Mouse (Mus musculus) thymus, adult 18-20 months (tissue): Measurements from ENCODE around the gene Rp9.

Source experiments
- DNase-seq, 2 experiments: peaks; one replicate each; pipeline ENCODE4 v3.0.0; 2022; ENCODE audit warnings: mixed read lengths in 2 of 2

The Rp9 gene

DNA sequence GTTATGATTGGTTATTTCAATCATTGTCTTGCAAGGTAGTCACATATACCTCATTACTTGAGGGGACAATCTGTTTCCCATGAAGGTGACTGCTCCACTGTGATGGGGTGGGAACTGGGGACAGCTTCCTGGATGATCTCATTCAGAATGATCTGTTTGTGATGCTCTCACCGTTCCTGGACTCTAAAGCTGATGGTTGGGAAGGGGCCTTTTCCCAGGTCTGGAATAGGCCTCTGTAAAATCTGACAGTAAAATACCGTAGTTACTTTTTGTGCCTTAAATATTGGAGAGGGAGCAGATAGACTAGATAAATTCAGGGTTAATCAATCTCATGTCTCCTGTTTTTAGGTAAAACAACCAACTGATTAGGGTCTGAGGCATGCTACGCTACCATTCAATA, at the start of gene Rp9:
Gene Rp9 (minus strand): TSS at position 101 of the 400 bp plus-strand sequence.
- DNase-seq: no peak

DNA sequence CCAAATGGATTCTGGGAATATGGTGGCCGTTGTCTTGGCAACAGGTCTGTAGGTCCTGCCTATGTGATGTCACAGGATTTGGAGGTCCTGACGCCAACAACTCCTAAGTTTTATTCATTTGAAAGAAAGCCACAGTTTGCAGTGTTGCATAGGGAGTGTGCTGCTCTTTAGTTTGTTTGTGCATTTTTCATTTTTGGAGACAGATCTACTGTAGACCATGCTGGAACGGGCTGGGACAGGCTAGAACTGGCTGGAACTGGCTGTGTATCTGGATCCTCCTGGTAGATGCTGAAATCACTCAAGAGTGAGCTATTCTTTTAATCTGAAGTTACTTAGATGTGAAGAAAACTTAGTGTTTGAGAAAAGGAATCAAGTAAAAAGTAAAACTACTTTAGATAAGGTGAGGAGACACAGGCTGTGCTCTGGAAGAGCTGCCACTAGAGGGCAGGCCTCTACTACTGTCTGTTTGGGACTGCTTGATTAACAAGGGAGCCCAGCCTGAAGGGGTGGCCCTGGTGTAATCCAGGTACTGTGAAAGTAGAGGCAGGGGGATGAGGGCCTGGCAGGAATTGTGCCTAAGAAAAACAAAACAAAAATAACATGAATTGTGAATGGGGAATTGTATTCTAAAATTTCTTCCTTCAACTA, 49.0 kb upstream of the Rp9 start:
- DNase-seq: peak in 1 of 2 experiments; percentile 5

DNA sequence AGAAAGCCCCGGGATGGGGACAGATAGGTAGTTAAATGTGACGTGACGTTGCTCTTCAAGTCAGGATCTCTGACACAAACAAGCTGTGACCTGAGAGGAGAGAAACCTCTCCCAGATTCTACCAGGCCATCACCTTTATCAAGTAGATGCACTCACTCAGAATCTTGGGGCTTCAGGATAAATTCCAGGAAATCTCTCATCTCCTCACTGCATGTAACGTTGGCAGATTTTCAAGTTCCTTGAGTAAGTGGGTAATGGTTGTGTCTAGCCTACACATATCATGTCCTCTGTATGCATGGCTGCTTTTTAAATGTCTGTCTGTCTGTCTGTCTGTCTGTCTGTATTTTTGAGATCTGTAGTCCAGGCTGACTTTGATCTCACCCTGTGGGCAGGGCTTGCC, 45.5 kb upstream of the Rp9 start:
- no peak for DNase-seq

DNA sequence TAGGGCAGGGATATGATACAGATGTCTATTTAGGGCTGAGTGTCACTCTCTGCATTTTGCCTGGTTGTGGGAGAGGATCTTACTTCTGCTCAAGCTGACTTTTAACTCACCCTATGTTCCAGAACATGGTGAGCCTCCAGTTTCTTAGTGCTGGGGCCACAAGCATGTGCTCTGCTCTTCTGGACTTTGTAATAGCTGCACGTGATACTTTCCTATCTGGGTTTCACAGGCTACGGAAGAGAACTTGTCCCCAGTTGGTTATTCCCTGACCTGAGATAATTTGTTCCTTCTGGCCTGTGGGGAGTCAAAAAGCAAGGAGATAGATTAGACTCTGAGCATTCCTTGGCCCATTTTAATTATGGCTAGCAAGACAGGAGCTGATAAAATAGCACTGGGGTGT, 36.0 kb upstream of the Rp9 start:
- DNase-seq: no peak

DNA sequence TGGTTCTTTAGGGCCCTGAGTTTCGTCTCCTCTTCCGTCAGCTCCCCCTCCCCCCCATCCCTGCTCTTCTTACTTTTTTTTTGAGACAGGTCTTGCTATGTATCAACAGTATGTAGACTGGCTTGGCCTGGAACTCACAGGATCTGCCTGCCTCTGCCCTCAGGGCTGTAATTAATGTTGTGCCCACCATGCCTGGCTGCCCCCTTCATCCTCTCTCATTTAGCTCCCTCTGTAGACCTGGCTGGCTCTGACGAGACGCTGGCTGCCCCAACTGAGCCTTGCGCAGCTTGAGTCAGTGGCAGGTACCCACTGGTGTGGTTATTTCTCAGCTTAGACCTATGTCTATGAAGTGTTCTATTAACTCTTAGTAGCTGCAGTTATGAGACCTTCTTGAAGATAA, 34.0 kb upstream of the Rp9 start:
- DNase-seq: no peak

DNA sequence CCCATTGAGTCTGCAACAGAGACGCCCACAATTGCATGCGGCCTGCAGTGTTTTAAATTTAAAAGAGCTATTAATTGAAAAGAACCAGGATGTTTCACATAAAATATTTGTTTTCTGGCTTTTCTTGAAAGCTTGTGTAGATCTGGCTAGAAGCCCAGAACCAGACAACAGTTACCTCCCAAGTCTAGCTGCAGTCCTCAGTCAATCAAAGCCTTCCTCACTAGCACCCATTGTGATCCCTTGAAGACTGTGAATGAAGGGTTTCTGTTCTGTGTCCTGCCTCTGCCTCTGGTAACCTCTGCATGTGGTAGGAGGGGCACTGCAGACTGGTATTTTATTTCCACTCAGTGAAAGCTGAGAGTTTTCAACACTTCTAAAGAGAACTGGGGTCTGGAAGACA, 33.4 kb upstream of the Rp9 start:
- no peak for DNase-seq

DNA sequence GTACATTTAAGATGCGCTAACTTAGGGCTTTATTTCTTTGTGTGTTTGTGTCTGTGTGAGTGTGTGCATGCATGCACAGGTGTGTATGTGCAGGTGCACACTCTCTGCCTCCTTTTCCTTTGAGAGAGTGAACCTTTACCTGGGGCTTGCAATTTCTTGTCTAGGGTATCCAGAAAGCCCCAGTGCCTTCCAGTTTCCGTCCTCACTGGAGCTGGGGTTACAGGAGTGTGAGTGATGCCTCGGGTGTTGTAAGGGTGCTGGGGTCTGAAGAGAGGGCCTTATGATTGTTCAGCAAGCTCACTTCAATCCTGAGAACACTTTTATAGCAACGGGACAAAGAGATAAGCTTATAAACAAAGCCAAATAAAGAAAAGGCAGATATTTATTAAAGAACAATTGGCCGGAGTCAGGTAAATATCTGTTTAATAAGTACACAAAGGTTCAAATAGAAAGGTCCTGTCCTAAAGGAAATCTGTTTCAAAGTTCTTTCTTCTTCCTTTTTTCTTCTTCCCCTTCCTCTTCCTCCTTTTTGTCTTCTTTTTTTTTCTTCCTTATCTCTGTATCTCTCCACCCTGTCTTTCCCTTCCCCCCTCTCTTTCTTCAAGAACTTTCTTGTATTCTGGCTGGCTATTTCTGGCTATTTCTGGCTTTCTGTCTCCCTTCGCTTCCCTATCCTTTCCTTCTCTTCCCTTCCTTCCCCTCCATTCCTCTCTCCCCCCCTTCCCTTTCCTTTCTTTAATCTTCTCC, 27.7 kb upstream of the Rp9 start:
- no peak for DNase-seq

DNA sequence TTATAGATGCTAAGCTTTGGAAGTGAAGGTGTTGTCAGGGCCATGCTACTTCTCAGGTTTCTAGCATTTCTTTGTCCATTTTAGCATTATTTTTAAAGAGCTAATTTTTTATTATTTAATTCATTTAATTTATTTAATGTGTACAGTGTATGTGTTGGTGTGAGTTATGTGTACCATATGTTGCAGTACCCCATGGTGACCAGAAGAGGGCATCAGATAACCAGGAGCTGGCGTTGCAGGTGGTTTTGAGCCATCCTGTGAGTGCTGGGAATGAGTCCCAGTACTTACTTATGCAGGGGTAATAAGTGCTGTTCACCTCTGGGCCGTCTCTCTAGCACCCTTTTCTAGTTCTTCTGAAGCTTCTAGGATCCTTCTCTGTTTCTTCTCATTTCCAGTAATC, 25.6 kb upstream of the Rp9 start:
- DNase-seq: no peak

DNA sequence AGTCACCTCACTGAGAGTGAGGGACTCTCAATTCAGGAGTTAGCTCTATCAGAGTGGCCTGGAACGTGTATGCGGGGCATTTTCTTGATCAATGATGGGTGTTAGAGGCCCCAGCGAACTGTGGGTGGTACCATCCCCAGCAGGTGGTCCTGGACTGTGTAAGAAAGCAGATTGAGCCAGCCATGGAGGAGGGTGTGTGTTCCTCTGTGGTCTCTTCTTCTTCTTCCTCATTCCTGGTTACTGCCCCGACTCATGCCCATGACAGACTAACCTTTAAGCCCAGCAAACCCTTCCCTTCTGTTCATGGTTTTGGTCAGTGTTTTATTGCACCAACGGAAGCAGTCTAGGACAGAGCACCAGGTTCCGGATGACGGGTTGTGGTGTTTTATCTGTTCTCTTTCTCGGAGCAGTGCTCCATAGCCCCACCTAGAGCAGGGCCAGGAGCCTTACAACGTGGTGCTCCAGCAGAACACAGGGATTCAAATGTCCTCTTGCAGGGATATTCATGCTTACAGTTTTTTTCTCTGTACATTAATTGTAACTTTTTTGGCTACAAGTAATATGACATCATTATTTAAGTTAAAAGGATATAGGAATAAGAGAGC, 24.8 kb upstream of the Rp9 start:
- no peak for DNase-seq

DNA sequence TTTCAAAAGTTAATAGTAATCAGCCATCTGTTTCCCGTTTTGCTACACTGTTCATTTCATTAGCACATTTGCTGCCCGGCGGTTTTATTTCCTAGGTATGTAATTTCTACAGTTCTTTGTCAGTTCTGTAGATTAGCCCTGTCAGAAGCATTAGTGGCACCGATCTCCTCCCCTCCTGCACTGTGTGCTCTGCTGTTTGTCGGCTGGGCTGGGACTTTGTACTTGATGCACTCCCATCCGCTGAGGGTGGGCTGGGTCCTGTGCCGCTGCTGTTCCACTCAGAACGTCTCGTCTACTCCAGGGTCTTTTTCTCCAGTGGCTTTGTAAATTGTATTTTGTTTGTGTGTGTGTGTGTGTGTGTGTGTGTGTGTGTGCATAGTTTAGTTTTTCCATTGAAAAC, 19.4 kb upstream of the Rp9 start:
- no peak for DNase-seq

DNA sequence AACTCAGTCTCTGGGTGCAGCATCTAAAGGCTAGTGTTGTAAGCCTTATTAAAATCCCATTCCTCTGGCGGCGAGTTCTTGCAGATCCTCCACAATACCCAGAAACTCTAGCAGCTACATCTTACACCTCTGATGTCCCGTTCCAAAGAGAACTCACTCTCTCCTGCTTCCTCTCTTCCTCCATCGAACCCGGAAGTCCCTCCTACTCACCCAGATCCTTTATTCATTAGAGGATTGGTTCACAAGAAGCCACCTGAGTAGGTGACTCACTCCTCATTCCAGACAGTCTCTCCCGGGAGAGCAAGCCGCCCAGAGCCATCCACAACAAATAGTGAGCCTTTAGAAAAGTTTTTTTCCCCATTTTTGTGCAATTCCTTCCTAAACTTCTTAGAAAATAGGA, 16.7 kb upstream of the Rp9 start:
- no peak for DNase-seq

DNA sequence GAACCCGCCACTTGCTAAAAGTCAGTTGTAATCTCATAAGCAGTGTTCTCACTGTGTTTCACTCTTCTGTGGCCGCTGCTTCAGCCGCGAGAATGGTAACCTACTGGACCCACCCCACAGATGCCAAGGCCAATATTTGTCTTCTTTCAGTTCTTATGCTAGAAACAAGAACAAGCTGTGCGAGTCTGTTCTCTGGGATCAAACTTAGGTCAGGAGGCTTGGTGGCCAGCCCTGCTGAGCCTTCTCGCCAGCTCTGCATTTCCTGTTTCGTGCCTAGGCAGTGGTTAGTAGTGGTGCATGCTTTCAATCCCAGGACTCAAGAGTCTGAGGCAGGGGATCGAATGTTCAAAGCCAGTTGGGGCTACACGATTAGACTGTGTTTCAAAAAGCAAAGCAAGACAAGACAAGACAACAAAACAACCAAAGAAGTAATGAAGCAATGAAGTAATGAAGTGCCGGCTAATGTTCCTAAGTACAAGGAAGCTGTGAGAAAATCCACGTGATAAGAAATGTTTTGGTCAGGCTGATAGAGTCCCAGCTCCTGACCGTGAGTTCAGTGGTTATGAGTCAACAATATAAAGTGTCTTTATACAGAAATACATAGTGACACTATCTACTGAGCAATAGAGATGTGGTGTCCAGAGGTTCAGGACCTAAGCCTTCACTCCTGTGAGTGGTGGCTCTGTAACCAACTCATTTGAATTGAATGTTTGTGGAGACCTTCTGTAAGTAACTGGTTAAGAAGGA, 15.2 kb upstream of the Rp9 start:
- DNase-seq: no peak

DNA sequence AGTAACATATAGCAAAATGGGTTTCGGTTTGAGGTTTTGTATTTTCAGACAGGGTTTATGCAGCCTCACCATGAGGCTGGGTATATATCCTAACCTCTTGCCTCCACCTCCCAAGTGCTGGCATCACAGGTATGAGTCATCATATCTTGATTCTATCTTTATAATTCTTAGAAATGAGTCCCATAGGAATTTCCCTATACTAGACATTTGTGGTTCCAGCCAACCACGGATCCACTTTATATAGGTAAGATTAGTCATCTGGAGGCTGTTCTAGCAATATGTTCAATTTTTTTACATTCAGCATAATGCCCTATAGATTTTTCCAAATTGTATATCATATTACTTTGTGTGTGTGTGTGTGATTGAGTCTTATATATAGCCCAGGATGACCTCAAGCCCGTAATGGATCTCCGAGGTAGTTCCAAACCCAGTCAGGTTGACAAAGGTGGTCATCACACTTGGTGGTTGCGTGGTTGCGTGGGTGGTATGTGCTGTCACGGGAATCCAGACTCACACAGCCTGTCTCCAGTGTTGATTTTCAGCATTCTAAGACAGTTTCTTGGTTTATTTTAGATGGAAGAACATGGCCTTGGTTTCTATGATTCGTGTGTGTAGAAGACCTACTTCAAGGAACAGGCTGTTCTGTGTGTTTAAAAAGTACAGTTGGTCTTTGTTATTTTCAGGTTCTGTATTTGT, 14.5 kb upstream of the Rp9 start:
- DNase-seq: no peak

DNA sequence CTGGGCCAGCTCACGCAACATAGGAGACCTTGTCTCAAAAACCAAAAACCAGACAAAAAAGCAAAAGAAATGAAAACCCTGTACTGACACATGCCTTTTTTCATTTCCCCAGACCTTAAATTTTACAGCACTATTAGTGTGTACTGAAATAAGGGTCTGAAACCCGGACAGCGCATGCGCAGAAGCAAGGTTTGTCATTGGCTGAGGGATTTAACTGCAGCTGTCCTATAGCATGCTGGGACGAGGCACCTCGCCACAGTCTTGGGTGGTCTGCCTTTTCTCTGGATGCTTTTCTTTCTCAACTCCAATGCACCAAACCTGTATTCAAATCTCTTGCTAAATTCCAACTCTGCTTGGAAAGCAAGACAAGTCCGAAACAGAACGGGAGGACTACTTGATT, 9.4 kb upstream of the Rp9 start:
- no peak for DNase-seq

DNA sequence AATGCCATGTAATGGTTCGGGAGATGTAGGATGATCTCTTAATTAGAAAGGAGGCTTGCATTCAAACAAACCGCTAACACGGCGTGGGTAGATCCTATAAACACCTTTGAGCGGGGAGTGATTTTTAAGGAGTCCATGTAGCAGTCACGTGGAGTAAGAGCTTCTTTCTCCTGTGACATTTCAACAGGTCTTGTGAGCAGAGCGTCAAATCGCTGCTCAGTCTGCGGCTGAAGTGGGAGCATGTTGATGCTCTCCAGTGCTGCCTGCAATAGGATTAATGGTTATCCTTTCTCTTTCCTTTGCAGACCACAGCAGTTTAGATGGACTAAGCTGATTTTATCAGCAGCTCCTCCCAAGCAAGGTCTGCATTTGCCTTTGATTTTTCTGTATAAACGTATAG, 6.7 kb upstream of the Rp9 start:
- DNase-seq: peak in 1 of 2 experiments; percentile 9

DNA sequence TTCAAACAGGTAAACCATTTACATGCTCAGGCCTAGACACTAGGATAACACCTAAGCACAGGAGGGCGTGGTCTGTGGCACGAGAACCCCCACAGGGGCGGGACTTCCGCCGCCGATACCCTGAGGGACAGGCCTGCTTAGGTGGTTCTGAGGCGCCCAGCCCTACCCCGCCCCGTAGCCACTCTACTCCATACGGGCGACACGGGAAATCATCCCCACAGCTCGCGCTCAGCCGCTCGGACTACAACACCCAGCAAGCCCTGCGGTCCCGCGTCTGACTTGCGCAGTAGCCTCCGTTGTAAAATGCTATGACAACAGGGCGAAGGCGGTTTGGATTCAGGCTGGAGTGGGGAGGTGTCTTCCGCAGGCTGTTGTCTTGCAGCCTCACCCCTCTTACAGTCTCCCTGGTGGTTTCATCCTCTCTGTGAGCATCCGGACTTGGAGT, 5.9 kb upstream of the Rp9 start, which contains the start of gene Bbs9:
Gene Bbs9 (plus strand): TSS at position 292 of the 445 bp plus-strand sequence.
- peak; percentile 97 for DNase-seq

DNA sequence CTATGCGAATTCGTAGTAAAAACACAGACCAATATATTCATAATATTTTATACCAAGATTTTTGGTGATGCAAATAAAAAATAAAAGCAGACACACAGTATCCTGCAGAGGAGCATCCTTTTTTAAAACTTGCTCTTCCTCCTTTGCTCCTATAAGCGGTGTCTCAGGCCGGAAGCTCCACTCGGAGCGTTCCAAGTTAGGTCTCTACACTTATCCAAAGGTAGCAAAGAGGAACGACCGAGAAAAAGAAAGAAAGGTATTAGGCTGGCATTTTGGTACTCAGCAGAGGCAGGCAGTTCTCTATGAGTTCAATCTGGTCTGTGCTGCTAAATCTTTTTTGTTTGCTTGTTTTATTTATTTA, 664 bp downstream of the Rp9 start:
- no peak for DNase-seq

DNA sequence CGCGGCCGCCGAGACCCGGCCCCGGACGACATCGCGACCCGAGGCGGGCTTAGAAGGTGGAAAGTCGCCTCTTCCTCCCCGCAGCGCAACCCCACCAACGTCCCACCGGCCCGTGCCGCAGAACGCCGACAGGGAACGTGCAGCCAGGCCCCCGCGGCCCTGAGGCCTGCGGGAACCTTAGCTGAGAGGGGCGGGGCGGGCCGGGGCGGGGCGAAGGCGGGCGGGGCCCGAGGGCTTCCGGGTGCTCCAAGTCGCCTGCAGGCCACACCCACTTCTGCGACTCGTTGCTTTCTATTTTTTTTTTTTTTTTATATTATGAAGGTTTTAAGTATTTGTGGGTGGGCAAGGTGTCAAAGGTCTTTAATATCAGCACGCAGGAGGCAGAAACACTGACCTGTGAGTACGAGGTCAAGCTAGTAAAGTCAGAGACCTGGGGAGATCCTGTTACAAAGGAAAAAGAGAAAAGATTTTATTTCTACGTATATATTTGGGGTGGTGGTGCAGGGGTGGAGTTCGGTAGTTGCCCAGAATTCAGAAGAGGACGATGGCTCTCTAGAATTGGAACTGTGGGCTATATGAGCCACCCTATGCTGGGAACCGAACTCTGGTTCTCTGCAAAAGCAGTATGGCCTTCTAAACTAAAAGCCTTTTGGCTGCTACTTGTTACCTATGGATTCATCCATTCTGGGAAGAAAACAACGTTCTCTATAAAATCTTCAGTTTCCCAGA, 1.2 kb downstream of the Rp9 start:
- DNase-seq: peak; percentile 41 to 57

DNA sequence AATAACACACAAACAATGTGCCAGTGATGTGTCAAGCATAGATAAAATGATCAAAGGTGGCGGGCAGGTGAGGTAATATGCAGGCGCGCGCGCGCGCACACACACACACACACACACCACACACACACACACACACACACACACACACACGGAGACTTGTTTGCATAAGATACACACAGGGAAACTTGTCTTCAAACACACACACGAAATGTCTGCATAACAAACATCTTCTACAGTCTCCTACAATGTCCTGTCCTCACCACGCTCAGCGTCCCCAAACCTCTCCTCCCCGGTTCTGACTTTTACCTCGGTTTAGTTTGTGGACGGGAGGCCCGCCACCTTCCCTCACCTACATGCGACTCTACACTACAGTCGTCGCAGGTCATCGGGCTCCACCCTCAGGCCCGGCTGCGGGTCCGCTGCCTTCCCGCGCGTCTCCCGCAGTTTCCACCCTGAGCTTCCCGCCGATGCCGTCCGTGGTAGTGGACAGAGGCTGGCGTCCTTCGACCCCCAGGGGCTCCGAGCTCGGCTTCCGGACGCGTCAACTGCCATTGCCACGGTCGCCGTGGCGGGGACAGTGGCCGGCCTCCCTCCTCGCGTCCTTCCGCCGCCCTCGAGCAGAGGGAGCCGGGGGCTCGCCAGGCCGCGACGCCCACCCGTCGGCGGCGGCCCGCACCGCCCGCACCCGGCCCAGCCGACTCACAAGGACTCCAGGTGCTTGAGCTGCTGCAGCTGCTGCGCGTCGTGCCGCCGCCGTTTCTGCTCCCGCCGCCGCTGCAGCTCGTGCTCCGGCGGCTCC, 2.0 kb downstream of the Rp9 start:
- peak; percentile 16 to 26 for DNase-seq

DNA sequence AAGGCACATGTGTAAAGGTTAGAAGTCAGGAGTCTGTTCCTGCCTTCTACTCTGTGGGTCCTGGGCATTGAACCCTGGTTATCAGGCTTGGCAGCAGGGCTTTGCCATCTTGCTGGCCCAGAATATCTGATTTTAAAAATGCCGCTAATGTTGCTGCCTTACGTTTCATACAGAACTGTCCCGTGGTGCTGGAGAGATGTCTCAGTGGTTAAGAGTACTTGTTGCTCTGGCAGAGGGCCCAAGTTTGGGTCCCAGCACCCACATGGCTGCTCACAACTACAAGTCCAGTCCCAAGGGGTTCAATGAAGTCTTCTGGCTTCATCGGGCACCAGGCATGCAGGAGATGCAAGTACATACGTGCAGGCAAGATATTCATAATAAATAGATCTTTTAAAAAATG, 3.3 kb downstream of the Rp9 start:
- no peak for DNase-seq

DNA sequence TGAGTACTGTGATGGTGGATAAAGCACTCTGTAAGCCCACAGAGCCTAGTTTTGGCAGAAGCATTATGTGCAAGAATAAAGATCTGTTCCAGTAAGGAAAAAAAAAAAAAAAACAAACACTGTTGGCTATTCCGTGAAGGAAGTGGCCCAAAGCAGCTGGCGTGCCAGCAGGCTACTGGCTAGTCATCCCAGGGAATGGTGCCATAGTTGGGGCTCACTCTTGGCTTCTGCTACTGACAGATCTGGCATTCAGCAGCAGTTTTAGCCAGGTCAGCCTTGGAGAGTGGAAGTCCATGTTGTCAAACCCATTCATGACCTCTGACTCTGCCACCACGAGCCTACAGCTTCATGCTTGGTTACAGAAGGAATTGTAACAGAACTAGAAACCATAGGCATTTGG, 7.6 kb downstream of the Rp9 start:
- no peak for DNase-seq
